Mouse (Mus musculus) bone marrow macrophage, adult 2 months (primary cell): ENCODE data around the gene Zranb2.

Source experiments
- CTCF ChIP-seq: IDR thresholded peaks from 2 replicates; pipeline ENCODE4 v1.5.1; 2012; ENCODE audit warnings: low read depth, mild to moderate bottlenecking, low read length, moderate library complexity
- POLR2A ChIP-seq: IDR thresholded peaks from 2 replicates; pipeline ENCODE4 v1.6.1; 2012; ENCODE audit warnings: mild to moderate bottlenecking, low read depth, low read length, borderline replicate concordance

- TF ChIP-seq CTCF (no peak), POLR2A (no peak)
Measured at GRCm38 (mm10) chr3:157576343-157576722, 42.4 kb downstream of the Zranb2 start.
